11 mouse cellular contexts compared by ENCODE assay signal in the genomic region with DNA sequence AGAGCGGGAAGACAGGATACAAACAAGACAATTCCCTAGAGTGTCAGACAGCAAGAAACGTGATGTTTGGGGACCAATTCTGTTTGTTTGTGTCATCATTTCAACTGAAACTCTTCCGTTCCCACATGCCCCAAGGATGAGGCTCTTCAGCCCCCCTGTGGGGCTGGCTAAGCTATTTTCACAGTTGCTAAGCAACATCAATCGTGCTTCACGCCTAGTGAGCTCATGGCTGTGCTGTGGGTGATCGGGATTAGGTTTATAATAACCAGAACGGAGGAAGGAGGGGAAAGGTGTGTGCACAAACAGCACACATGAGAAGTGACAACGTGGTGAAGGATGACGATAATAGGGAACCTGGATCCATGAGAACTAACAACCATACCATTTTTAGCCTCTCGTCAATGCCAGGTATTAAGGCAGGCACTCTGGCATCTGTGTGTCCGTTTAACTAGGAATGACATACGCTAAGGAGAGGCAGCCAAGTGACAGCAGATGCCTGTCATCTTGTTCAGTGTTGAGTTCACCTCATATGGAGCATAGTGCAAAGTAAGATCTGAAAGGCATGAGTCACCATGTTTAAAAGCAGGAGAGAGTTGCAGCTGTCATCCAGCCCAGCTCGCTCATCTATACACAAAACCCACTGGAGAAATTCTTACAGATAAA.
DNase-seq lines count a peak whose midpoint lies in the region.
"Had no signal": no experiment of that assay in that cellular context is flagged by ENCODE, and none has a peak within 500 bp of the region (broad histone marks: within the 10 kb centered on the region; RNA-seq: fewer than 3 reads in every experiment).

No protein-coding gene starts in this region.

- intact Hi-C loops in left cerebral cortex, postnatal 25 days (cut with DNase I) = no loop called here
- intact Hi-C loops in left cerebral cortex, postnatal 36 days (cut with DNase I) = no loop called here

- peak; percentile 70 to 76 for DNase-seq in cerebellum, postnatal 10 days
- no peak for DNase-seq in cerebellum, adult 18-20 months
- DNase-seq in left cerebral cortex, postnatal 25 days (ENCODE audit: low spot score in 2 of 2) = peak; percentile 33 to 42
- no peak for DNase-seq in left cerebral cortex, postnatal 36 days (ENCODE audit: low spot score in 2 of 2)
- peak; percentile 41 to 50 for DNase-seq in layer of hippocampus, postnatal 36 days
- DNase-seq in right cerebral cortex, postnatal 10 days (ENCODE audit: low spot score in 2 of 2) = peak; percentile 44 to 56
- no peak for DNase-seq in gastrocnemius, postnatal 25 days
- DNase-seq in thymus, postnatal 36 days = no peak
- DNase-seq: cerebellum, adult 9-11 months; liver, postnatal 0 days; thymus, postnatal 25 days had no signal

Comparison
In these comparisons a context has a peak if more than half of its experiments do, and no peak if none do; other contexts are left out.
1. DNase-seq: peak in cerebellum, postnatal 10 days (2 of 2), left cerebral cortex, postnatal 25 days (2 of 2), layer of hippocampus, postnatal 36 days (2 of 2) and right cerebral cortex, postnatal 10 days (2 of 2); none in cerebellum, adult 18-20 months (0 of 2), left cerebral cortex, postnatal 36 days (0 of 2), gastrocnemius, postnatal 25 days (single experiment) and thymus, postnatal 36 days (0 of 2).